Mouse (Mus musculus) midbrain, embryonic 16.5 days (tissue): ENCODE results near the gene Zfp609. TPM values are rescaled to one million over a fixed set of nuclear protein-coding genes. Genes with fewer than 3 reads are reported as not detected.

ENCODE experiments used
- polyA plus RNA-seq: library from polyadenylated mRNA; unstranded; fragments of >200 nt; fragmentation: Nextera tagmentation; extraction: Ambion mirVana; gene quantifications from 2 replicates; pipeline ENCODE4 v1.2.1, GENCODE M21; 2015

The Zfp609 gene
- polyA plus RNA-seq, 1 experiment from 2014 or later, result 6.6 TPM

Other genes with a start within 250 kb of the Zfp609 start
- 3.1 and 3.8 TPM in 2 replicates for gene Plekho2, start 247.5 kb downstream of the Zfp609 start, polyA plus RNA-seq
- gene Pif1, start 240.4 kb downstream of the Zfp609 start, polyA plus RNA-seq, result 2.0 and 2.1 TPM in 2 replicates
- gene Rbpms2, start 197.9 kb downstream of the Zfp609 start, polyA plus RNA-seq, result 2.9 TPM in 2 replicates
- 384 and 407 TPM in 2 replicates for gene Oaz2, start 159.6 kb downstream of the Zfp609 start, polyA plus RNA-seq
- 13.7 and 17.6 TPM in 2 replicates for gene Pclaf, start 62.7 kb upstream of the Zfp609 start, polyA plus RNA-seq
- gene Trip4, start 81.2 kb upstream of the Zfp609 start, polyA plus RNA-seq, result 33.8 and 35.8 TPM in 2 replicates
- gene Csnk1g1, start 81.4 kb upstream of the Zfp609 start, polyA plus RNA-seq, result 23.1 and 26.6 TPM in 2 replicates
- gene Ppib, start 232.7 kb upstream of the Zfp609 start, polyA plus RNA-seq, result 304 and 313 TPM in 2 replicates
- 11.2 and 13.1 TPM in 2 replicates for gene Snx22, start 242.2 kb upstream of the Zfp609 start, polyA plus RNA-seq